Mouse (Mus musculus) layer of hippocampus, adult 8-10 months (tissue): Measurements from ENCODE around the gene Atp6v0e. TPM values are rescaled to one million over a fixed set of nuclear protein-coding genes. Genes with fewer than 3 reads are reported as not detected.

Experiments
- DNase-seq, 2 experiments: peaks; one replicate each; pipeline ENCODE4 v3.0.0; 2022; ENCODE audit warnings: low spot score in 2 of 2
- total RNA-seq, 4 experiments: library from RNA; stranded (reverse); gene quantifications; 2 replicates each; pipeline ENCODE4 v1.2.4; 2022

Gene Atp6v0e
- total RNA-seq, 4 experiments from 2014 or later = 44.0 to 60.6 (median 49.1) TPM

DNA sequence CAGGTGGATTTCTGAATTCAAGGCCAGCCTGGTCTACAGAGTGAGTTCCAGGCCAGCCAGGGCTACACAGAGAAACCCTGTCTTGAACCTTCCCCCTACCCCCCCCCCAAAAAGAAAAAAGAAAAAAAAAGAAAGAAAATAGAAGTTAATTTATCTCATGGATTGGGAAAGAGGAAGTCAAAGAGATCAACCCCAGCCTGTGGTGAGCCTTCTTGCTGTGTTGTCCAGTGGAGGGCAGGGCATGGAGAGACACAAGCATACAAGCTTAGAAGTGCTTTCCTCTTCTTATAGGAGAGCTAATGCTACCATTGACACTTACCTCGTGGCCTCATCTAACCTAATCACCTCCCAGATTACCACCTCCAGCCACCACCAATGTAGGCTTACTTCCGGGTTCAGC, 23.2 kb upstream of the Atp6v0e start:
- DNase-seq = no peak

DNA sequence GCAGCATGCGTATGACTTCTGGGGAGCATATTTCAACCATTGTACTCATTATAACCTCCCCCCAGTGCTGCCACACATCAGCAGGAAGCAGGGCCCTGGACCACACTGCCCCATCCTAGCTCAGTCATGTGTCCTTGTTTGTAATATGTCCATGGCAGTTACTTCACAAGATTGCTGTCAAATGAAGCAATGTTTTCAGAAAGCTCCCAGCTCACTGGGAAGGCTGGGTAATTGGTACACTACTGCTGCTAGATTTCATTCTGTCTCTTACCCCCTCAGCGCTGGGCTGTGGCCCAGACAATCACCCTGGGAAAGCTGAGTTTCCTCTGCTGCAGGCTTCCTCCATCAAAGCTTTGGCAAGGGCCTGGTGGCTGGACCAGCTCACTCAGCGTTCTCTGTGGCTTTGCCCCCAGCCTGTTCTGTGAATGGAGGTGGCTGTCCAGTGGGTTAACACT, 22.7 kb upstream of the Atp6v0e start:
- no peak for DNase-seq

DNA sequence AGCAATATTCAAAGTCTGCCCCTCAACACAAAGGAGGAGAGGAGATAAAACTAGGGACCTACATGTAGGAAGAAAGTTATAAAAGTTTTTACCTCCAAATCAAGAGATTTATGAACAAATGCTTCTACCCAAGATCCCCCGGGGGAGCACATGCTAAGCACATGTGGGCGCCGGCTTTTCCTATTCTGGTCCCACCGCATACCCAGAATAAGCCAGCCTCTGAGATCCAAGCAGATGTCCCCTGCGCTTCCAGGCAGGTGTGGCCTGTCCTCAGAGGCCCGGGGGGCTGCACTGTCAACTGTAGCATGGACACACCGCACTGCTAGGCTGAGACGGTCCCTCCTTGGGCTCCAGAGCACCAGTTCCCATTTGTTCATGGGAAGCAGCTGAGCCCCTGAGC, 19.6 kb upstream of the Atp6v0e start:
- DNase-seq = no peak

DNA sequence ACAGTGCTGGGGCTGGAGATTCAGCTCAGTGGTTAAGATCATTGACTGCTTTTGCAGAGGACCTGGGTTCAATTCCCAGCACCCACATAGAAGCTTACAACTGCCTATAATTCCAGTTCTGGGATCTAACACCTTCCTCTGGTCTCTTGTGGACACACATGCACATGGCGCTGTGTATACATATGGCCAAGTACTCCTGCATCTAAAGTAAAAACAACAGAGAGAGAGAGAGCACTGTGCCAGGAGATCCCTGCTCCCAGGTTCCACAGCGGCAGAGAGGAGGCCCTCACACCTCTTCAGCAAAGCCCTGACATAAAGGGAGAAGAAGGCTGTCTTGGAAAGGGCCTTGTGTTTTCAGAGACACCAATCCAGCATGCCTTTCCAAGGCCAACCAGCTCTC, 19.0 kb upstream of the Atp6v0e start:
- DNase-seq = no peak

DNA sequence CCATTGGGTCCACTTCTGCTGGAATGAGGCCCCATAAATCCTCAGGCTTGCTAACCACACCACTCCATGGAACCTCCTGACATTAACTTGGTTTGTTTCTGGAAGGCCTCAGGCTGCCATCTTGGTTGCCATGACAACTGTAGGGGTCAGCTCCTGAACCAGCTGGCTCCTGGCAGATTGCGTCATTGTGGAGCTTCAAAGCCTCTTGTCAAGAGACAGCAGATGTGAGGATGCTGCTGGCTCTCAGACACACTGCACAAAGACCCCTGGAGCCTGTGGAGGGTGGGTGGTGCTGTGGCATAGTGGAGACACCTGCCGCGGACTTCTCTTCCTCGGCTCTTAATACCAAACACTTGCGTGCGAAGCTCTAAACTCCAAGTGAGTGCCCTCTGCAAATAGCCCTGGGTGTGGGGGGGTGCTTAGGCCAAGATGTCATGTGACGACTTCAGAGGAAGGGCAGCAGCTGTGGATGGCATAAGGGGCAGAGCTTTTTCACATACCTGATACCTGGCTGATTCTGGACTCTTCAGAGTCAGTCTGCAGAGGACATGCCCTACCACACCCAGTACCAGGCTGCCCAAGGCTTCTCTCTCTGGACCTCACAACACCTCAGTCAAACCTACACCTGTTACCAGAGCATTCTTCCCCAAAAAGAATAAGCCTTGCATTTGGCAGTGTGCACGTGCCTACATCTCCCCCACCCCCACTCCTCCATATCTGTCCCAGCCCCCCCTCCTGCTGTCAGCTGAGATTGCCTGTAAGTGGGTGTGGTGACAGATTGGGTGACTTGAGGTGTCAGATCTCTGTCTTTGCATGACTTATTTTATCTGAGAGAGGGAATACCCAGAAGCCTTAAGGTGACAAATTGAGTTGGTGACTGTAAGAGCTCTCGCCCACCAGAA, 18.3 kb upstream of the Atp6v0e start:
- no peak for DNase-seq

DNA sequence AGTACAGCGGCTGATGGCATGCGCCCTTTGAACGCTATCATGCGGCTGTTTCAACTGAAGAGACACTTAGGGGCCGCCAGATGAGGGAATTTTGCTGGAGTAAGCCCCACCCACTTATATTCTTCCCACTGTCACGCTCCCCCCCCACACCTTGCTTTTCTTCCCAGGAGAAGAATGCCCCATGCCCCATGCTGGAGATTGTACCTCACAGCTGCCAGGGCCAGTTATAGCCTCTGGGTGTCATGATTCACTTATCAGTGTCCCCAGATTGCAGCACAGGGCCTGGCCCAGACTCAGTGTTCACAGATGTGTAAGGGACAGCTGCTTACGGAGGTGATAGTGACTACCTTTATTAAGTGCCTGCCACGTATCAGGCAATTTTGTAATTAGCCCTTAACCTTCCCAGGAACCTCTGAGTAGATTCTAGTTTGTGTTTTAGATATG, 17.6 kb upstream of the Atp6v0e start:
- DNase-seq = no peak

DNA sequence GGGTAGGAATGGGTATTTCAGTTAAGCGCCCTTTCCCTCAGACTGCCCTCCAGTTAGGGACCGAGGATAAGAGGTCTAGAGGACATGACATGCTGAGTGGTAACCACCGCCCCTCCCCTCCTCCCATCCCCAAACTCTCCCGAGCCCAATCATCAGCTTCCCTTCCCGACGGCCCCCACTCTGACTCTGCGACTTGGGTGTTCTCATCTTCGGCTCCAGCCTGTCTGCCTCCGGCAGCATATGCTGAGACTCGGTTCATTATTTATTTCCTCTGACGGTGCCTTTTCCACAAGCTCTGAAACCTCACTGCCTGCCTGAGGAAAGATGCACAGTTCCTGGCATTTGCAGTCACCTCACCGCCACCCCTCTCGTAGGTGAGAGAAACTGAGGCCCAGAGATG, 15.7 kb upstream of the Atp6v0e start:
- no peak for DNase-seq

DNA sequence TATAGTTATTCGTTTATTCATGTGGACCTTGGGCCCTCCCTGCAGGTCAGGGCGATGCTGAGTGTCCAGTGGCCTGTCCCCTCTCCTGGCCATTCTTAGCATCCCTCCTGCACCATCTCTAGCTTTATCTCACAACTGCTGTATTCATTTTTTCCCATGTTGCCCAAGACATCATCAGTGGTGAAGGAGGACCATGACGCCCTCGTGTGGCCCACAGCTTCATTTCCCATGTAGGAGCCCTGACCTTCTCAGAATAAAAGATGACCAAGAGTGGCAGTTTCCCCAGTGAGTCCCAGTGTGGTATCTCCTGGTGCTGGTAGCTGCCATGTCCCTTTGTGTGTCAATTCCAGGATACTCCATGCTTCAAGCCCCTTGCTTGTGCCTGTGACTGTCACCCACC, 13.5 kb upstream of the Atp6v0e start:
- DNase-seq = no peak

DNA sequence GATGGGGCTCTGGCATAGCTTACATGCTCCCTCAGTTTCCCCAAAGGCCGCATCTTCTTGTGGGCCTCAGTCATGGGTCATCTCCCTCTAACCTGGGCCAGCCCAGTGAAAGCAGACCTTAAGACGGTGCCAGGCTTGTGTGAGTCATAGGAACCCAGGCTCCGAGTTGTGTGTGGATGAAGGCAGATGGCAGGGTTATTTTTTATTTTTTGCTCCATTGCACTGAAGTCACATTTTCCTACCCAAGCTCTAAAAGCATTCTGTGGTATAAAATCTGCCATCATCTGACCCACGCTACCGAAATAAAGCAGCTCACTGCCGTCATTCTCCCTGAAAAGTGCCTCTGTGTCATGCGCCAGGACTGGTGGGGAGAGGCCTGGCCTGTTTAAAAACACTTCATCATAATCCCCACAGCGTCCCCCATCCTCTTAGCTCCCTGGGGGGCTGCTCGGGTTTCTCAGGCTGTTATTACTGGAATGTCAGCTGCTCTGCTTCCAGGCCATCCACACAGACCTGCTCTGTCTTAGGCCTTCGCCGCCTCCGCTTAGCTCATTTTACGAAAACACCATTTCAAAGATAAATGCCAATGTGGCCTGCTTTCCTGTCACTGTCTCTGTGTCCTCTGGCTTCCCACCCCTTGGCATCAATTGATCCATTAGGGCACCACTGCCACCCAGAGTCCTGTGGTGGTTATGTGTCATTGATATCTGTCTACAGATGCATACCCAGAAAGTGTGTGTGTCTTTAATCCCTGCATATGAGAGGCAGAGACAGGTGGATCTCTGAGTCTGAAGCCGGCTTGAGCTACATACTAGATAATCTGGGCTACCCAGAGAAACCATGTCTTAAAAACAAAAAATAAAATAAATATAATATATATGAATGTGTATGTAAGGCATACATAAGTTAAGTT, 12.3 kb upstream of the Atp6v0e start:
- no peak for DNase-seq

DNA sequence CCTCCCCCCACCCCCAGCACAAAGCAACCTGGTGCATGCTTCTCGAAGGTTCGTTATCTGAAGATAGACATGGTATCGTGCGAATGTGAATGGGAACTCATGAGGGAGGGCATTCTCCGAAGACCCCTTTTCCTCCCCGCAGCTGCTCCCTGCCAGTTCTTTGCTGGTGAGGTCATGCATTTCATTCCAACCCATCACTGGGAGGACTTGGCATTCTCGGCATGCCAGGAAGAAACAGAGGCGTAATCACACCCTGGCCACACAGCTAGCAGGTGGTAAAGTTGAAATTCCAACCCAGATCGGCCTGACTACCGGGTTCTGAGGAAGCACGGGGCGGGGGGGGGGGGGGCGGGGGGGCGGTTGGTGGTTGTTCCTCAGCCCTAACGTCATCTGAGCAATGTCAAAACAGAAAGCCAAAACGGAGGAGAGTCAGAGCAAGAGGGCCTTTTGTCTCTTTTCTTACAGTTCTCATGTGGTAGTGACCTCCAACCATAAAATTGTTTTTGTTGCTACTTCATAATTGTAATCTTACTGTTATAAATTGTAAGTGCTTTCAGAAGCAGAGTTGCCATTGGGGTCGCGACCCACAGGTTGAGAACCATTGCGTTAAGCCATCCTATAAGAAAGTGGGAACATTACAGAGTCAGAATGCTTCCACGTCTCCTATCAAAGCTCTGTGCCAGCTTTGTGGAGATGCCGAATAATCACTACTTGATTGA, 4.0 kb upstream of the Atp6v0e start:
- DNase-seq = no peak

DNA sequence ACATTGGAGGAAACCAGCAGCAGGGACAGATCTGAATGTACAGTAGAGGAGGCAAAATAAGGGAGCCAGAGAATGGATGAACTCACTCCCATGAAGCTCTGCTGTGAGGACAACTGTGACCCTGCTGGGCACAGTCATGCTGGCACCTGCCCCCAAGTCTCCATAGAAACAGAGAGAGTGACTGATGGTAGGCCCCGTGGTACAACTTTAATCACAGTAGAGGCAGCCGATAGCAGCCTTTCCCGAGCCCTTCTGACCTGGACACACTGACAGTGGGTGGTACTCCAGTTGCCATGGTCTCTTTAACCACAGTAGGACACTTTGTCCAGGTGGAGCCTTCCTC, 3.5 kb upstream of the Atp6v0e start:
- no peak for DNase-seq

DNA sequence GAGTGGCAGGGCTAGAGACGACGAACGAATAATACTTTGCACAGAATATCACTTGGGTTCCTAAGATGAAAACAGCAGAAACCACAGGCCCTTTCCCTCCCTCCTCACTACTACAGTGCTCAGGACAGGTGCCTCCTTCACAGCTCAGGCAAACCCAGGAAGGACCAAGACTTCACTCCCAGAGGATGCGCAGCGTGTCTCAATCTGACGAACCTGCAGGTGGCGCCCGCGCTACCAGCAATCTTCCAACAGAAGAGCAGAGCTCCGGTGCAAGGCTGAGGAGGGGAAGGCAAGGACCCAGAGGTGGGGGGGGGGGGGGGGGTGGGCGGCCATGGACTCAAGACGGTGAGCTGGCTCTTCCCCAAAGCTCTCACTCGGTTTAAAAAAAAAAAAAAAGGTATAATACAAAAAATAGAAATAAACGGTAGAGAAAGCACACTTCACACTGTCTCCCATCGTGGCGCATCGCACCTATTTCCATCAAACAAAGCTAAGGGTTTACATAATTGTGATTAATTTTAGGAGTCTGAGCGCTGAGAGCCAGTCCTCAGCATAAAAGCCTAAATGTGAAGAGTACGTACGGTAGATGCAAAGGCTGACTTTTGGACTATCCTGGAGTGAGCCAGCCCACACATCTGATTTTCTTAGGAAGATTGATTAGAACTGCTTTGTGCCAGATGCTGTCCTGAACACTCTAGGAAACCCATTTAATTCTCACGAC, 2.7 kb upstream of the Atp6v0e start:
- peak; percentile 84 to 91 for DNase-seq

DNA sequence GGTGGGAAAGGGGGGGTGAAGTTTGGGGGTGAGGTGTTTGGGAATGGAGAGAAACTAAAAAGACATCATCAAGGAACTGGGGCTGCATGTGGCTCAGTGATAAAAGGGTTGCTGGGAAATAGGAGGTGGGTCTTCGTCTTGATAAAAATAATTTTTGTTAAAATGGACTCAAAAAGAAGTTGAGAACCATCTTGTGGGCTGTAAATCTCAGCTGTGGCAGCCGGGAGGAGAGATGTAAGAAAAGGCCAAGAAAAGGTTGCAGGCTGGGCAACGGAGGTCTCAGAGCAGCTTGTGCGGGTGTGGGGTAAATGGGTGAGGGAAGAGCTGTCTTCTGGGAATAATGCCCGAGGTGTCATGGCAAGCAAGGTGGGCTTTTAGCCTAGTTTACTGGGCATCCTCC, 827 bp upstream of the Atp6v0e start:
- DNase-seq = no peak

DNA sequence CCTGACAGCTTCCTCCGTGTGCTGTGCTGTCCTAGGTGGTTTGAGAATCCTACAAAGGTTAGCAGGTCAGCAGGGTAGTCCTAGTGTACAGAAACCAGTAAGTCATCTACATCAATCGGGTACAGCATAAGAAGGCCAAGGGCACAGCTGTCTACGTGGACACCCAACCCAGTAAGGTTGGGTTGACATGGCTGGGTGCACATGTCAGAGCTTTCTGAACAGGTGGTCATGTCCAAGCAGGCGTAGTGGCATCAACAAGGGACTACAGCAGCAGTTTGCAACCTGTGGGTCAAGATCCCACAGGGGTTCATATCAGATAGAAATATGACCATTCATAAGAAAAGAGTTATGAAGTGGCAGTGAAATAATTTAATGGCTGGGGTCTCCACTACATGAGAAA, 2.6 kb downstream of the Atp6v0e start:
- DNase-seq = no peak

DNA sequence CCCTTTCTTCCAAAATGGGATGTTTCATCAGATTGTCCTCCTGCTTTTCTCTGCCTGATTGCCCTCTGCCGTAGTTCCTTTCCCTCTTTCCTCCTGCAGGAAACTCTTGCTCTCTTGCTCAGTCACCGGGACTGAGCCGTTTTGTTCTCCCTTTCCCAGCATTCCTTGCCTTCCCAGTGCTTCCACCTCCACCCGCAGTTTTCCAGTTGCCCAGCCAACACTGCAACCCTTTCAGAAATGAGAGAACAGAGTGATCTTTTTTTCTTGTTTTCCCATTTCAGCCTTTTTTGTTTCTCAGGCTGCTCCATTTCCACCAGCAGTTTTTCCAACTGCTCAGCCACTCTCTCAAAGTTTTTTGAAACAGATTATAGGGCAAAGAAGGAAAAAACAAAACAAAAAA, 8.2 kb downstream of the Atp6v0e start:
- no peak for DNase-seq

DNA sequence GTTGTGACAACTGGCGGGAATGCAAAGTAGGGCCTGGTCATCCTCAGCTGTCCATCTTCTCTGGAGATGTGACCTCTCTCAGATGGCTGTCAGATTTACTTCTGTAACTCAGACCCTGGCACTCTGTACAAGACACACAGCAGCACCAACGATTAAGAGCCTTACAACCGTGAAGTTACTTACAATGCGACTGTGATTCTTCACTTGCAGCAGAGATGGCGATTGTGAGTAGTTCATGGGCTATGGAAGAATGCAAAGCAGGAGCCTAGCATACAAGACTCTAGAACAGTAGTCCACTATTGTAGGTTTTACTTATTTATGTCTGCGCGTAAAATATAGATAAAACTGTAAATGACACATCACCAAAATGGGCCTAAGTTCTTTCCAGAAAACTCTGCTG, 12.8 kb downstream of the Atp6v0e start:
- no peak for DNase-seq

DNA sequence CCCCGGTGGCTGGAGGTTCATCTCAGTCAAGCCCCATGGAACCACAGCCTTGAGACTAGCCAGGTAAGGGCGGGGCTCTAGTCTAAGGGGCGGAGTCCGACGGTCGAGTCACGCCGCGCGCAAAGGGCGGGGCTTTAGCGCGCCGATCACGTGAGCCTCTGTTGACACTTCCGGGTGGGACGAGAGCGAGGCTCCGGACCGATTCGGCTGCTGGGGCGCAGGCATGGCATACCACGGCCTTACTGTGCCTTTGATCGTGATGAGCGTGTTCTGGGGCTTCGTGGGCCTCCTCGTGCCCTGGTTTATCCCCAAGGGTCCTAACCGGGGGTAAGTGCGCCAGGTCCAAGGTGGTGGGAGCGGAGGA, 13.2 kb downstream of the Atp6v0e start:
- DNase-seq = peak; percentile 88

DNA sequence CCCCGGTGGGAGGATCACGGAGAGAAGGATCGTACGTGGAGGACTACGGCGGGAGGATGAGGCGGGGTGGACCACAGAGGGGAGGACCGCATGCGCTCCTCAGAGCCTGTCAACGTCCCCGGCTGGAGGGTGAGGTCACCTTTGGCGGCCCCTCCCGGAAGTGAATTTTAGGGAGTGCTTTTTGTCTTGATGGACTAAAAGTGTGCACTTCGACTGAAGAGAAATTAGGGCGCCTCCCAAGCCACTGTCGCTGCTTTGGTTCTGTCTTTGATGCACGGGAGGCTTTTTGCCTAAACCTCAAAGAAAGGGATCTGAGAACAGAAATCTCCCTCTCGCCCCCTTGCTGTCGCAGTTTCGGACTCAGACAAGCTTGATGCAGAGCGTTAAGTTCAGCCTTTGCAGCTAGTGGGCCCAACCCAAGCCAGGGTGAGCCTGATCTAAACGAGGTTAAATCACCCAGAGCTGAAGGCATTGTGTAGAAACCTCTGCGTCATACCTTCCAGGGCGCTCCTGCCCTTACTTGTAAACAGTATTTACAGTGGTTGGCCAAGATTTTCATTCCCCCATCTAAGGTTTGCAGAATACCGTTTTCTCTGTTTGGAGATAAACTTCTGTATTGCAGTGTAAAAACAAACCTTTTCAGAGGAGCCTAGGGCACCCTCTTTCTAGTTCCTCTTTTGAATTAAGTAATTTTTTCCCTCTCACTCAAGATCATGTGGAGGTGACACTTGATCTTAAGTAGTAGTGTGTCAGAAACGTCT, 13.8 kb downstream of the Atp6v0e start:
- DNase-seq = peak in 1 of 2 experiments; percentile 71

DNA sequence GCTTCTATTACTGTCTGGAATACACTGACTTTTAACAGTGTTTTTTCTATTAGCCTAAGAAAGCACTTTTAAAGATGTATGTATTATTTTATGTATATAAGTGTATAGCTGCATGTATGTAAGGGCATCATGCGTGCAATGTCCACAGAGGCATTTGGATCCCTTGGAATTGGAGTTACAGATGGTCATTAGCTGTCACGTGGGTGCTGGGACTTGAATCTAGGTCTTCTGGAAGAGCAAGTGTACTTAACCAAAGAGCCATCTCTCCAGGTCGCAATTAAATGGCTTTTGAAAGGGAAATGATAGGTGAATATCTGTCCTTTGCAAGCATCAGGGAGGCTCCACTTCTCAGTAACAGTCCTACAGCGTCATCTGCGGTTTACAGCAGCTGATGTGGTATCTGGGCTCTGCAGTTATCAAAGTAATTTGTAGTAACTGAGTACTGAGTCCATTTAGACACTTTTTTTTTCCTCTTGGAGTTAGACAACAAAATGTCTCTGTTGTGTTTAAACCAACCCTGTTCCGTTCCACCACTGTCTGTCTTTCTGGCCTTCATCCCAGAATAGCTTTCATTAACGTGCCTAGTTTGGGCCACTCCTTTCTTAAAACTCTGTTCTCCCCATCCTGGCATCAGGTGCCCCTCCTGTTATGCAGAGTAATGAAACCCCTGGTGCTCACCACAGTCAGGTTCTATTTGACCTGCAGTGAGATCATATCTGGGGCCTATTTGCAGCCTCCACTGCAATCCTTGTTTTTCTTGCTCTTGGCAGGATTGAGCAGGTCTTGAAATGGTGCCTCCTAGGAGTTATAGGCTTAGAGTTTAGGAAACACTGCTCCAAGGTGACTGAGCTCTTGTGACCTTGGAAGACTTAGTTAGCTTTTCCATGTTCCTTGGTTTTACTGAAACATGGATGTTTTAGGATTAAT, 14.9 kb downstream of the Atp6v0e start:
- no peak for DNase-seq
